Mouse (Mus musculus): ENCODE measurements around the gene Aoc2. TPM values are rescaled to one million over a fixed set of nuclear protein-coding genes. Genes with fewer than 3 reads are reported as not detected.
"Not testable (repeated sequence)": the region's sequence is repeated elsewhere in the genome, so short reads cannot be mapped to it uniquely, and the experiment has no call there.

The Aoc2 gene
- polyA plus RNA-seq, 1 experiment, result not detected

- Histone ChIP-seq H3K27ac (ENCODE audit: insufficient read depth, low read depth, low read length) (no peak overlapping the region), H3K4me1 (ENCODE audit: control insufficient read depth, insufficient read depth, low read length) (no peaks in the 10 kb centered on the region), H3K4me3 (ENCODE audit: insufficient read depth, low read depth, low read length) (no peak overlapping the region)
- TF ChIP-seq CTCF (IDR thresholded peaks at IDR 0.05; ENCODE audit: insufficient read depth, low read depth, low read length) (no peak), POLR2A (IDR thresholded peaks at IDR 0.05; ENCODE audit: insufficient read depth, low read depth, low read length) (no peak)
- WGBS, result 58% methylated on average over 3 of the region's 3 CpGs
Measured at GRCm38 (mm10) chr11:101360651-101361113, 35.8 kb downstream of the Aoc2 start.

DNA sequence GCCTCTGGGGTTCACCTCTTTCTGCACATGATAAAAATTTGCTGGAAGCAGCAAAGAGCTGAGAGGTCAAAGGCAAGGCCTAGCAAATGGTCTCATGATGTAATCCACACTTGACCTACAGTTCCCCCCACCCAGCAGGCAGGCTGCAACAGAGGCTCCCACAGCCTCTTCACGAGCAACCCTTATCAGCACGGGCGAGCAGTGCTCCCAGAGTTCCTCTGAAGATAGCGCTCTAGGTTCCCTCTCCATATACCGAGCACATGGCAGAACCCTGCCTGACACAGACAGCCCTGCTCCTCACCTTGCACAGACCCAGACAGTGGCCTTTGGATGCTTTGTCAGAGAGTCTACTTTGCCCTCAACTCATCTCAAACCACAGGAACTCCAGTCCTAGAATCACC is 39.7 kb downstream of the Aoc2 start:
- TF ChIP-seq CTCF (IDR thresholded peaks at IDR 0.05; ENCODE audit: insufficient read depth, low read depth, low read length), result no peak
- no peak for TF ChIP-seq POLR2A (IDR thresholded peaks at IDR 0.05; ENCODE audit: insufficient read depth, low read depth, low read length)
- WGBS, result 91% methylated on average over 5 of the region's 5 CpGs
- no peaks in the 10 kb centered on the region for H3K4me1 ChIP-seq (ENCODE audit: control insufficient read depth, insufficient read depth, low read length)
- H3K27ac ChIP-seq (ENCODE audit: insufficient read depth, low read depth, low read length), result no peak overlapping the region
- no peak overlapping the region for H3K4me3 ChIP-seq (ENCODE audit: insufficient read depth, low read depth, low read length)

DNA sequence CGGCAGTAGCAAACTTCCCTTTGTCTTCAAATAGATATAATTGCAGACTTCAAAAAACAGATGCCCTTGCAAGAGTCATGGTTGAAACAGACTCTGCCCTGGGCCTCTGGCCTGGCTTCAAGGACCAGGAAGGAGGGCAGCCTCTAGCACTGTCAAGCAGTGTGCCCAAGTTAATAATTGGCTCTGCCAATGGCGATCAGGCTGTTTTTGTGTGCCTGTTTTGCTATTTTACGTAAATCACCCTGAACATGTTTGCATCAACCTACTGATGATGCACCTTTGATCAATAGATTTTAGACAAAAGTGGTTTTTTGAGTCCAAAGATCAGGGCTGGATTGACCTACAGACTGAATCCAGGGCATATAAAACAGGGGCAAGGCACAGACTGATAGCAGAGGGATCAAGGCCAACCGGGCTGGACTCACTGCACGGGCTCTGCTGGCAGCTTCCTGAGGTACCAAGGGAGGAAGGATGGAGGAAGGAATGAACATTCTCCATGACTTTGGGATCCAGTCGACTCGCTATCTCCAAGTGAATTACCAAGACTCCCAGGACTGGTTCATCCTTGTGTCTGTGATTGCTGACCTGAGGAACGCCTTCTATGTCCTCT is 42.6 kb downstream of the Aoc2 start, which contains the start of gene G6pc:
Gene G6pc, plus strand, starts transcription at position 236 of the 610 bp plus-strand sequence.
- Histone ChIP-seq H3K4me1 (ENCODE audit: control insufficient read depth, insufficient read depth, low read length) (no peaks in the 10 kb centered on the region), H3K4me3 (ENCODE audit: insufficient read depth, low read depth, low read length) (no peak within 1 kb of the TSS), H3K27ac (ENCODE audit: insufficient read depth, low read depth, low read length) (no peak within 1 kb of the TSS)
- no peak for TF ChIP-seq CTCF (IDR thresholded peaks at IDR 0.05; ENCODE audit: insufficient read depth, low read depth, low read length)
- no peak for TF ChIP-seq POLR2A (IDR thresholded peaks at IDR 0.05; ENCODE audit: insufficient read depth, low read depth, low read length)
- WGBS, result 85% methylated on average over 8 of the region's 8 CpGs

- Histone ChIP-seq H3K4me3 (ENCODE audit: insufficient read depth, low read depth, low read length) (no peak overlapping the region), H3K4me1 (ENCODE audit: control insufficient read depth, insufficient read depth, low read length) (no peaks in the 10 kb centered on the region), H3K27ac (ENCODE audit: insufficient read depth, low read depth, low read length) (no peak overlapping the region)
- TF ChIP-seq POLR2A (IDR thresholded peaks at IDR 0.05; ENCODE audit: insufficient read depth, low read depth, low read length) (no peak), CTCF (IDR thresholded peaks at IDR 0.05; ENCODE audit: insufficient read depth, low read depth, low read length) (no peak)
- WGBS, result 74% methylated on average over 5 of the region's 5 CpGs
Measured at GRCm38 (mm10) chr11:101370141-101370540, 45.3 kb downstream of the Aoc2 start.

- H3K27ac ChIP-seq (ENCODE audit: insufficient read depth, low read depth, low read length), result no peak overlapping the region
- 55% methylated on average over 7 of the region's 7 CpGs for WGBS
- no peak for TF ChIP-seq POLR2A (IDR thresholded peaks at IDR 0.05; ENCODE audit: insufficient read depth, low read depth, low read length)
- TF ChIP-seq CTCF (IDR thresholded peaks at IDR 0.05; ENCODE audit: insufficient read depth, low read depth, low read length), result no peak
- H3K4me1 ChIP-seq (ENCODE audit: control insufficient read depth, insufficient read depth, low read length), result no peaks in the 10 kb centered on the region
- no peak overlapping the region for H3K4me3 ChIP-seq (ENCODE audit: insufficient read depth, low read depth, low read length)
Measured at GRCm38 (mm10) chr11:101374421-101374938, 49.6 kb downstream of the Aoc2 start.

- H3K4me3 ChIP-seq (ENCODE audit: insufficient read depth, low read depth, low read length); H3K27ac ChIP-seq (ENCODE audit: insufficient read depth, low read depth, low read length); H3K4me1 ChIP-seq (ENCODE audit: control insufficient read depth, insufficient read depth, low read length): not testable (repeated sequence)
- 92% methylated on average over 8 of the region's 8 CpGs for WGBS
Measured at GRCm38 (mm10) chr11:101378196-101378595, 53.3 kb downstream of the Aoc2 start.

- H3K4me3 ChIP-seq (ENCODE audit: insufficient read depth, low read depth, low read length), result no peak overlapping the region
- WGBS, result 84% methylated on average over 6 of the region's 6 CpGs
Measured at GRCm38 (mm10) chr11:101378926-101379325, 54.1 kb downstream of the Aoc2 start.

More at GRCm38 (mm10) chr11:101378926-101379325, 54.1 kb downstream of the Aoc2 start:
- no peak for TF ChIP-seq CTCF (IDR thresholded peaks at IDR 0.05; ENCODE audit: insufficient read depth, low read depth, low read length)
- TF ChIP-seq POLR2A (IDR thresholded peaks at IDR 0.05; ENCODE audit: insufficient read depth, low read depth, low read length), result no peak
- Histone ChIP-seq H3K4me1 (ENCODE audit: control insufficient read depth, insufficient read depth, low read length) (no peaks in the 10 kb centered on the region), H3K27ac (ENCODE audit: insufficient read depth, low read depth, low read length) (no peak overlapping the region)

Other genes with a start within 250 kb of the Aoc2 start
- gene Hsd17b1, start 246.7 kb upstream of the Aoc2 start, polyA plus RNA-seq (2012; ENCODE audit: insufficient read depth, insufficient read length, low replicate concordance, missing spikeins), result not detected in 2 replicates
- not detected in 2 replicates for gene Coasy, start 242.5 kb upstream of the Aoc2 start, polyA plus RNA-seq (2012; ENCODE audit: insufficient read depth, insufficient read length, low replicate concordance, missing spikeins)
- not detected in 2 replicates for gene Mlx, start 237.8 kb upstream of the Aoc2 start, polyA plus RNA-seq (2012; ENCODE audit: insufficient read depth, insufficient read length, low replicate concordance, missing spikeins)
- not detected in 2 replicates for gene Psmc3ip, start 229.6 kb upstream of the Aoc2 start, polyA plus RNA-seq (2012; ENCODE audit: insufficient read depth, insufficient read length, low replicate concordance, missing spikeins)
- gene Retreg3, start 205.2 kb upstream of the Aoc2 start, polyA plus RNA-seq (2012; ENCODE audit: insufficient read depth, insufficient read length, low replicate concordance, missing spikeins), result not detected in 2 replicates
- gene Tubg1, start 205.1 kb upstream of the Aoc2 start, polyA plus RNA-seq (2012; ENCODE audit: insufficient read depth, insufficient read length, low replicate concordance, missing spikeins), result not detected in 2 replicates
- not detected in 2 replicates for gene Tubg2, start 169.2 kb upstream of the Aoc2 start, polyA plus RNA-seq (2012; ENCODE audit: insufficient read depth, insufficient read length, low replicate concordance, missing spikeins)
- not detected in 2 replicates for gene Cntnap1, start 154.5 kb upstream of the Aoc2 start, polyA plus RNA-seq (2012; ENCODE audit: insufficient read depth, insufficient read length, low replicate concordance, missing spikeins)
- not detected in 2 replicates for gene Plekhh3, start 153.7 kb upstream of the Aoc2 start, polyA plus RNA-seq (2012; ENCODE audit: insufficient read depth, insufficient read length, low replicate concordance, missing spikeins)
- gene Ccr10, start 149.6 kb upstream of the Aoc2 start, polyA plus RNA-seq (2012; ENCODE audit: insufficient read depth, insufficient read length, low replicate concordance, missing spikeins), result not detected in 2 replicates
- gene Ezh1, start 98.6 kb upstream of the Aoc2 start, polyA plus RNA-seq (2012; ENCODE audit: insufficient read depth, insufficient read length, low replicate concordance, missing spikeins), result not detected in 2 replicates
- not detected in 2 replicates for gene Ramp2, start 79.0 kb upstream of the Aoc2 start, polyA plus RNA-seq (2012; ENCODE audit: insufficient read depth, insufficient read length, low replicate concordance, missing spikeins)
- not detected in 2 replicates for gene Vps25, start 71.4 kb upstream of the Aoc2 start, polyA plus RNA-seq (2012; ENCODE audit: insufficient read depth, insufficient read length, low replicate concordance, missing spikeins)
- not detected in 2 replicates for gene Wnk4, start 64.5 kb upstream of the Aoc2 start, polyA plus RNA-seq (2012; ENCODE audit: insufficient read depth, insufficient read length, low replicate concordance, missing spikeins)
- gene Cntd1, start 46.1 kb upstream of the Aoc2 start, polyA plus RNA-seq (2012; ENCODE audit: insufficient read depth, insufficient read length, low replicate concordance, missing spikeins), result not detected in 2 replicates
- gene Coa3, start 45.9 kb upstream of the Aoc2 start, polyA plus RNA-seq (2012; ENCODE audit: insufficient read depth, insufficient read length, low replicate concordance, missing spikeins), result not detected in 2 replicates
- not detected in 2 replicates for gene Becn1, start 22.8 kb upstream of the Aoc2 start, polyA plus RNA-seq (2012; ENCODE audit: insufficient read depth, insufficient read length, low replicate concordance, missing spikeins)
- gene Psme3, start 8.8 kb upstream of the Aoc2 start, polyA plus RNA-seq (2012; ENCODE audit: insufficient read depth, insufficient read length, low replicate concordance, missing spikeins), result 706 TPM in 1 of 2 replicates, not detected in the other
- gene Aoc3, start 5.5 kb downstream of the Aoc2 start, polyA plus RNA-seq (2012; ENCODE audit: insufficient read depth, insufficient read length, low replicate concordance, missing spikeins), result not detected in 2 replicates
- not detected in 2 replicates for gene G6pc, start 42.5 kb downstream of the Aoc2 start, polyA plus RNA-seq (2012; ENCODE audit: insufficient read depth, insufficient read length, low replicate concordance, missing spikeins)
- gene Aarsd1, start 92.6 kb downstream of the Aoc2 start, polyA plus RNA-seq (2012; ENCODE audit: insufficient read depth, insufficient read length, low replicate concordance, missing spikeins), result not detected in 2 replicates
- gene Gm27029, start 99.7 kb downstream of the Aoc2 start, polyA plus RNA-seq (2012; ENCODE audit: insufficient read depth, insufficient read length, low replicate concordance, missing spikeins), result not detected in 2 replicates
- not detected in 2 replicates for gene Rundc1, start 100.0 kb downstream of the Aoc2 start, polyA plus RNA-seq (2012; ENCODE audit: insufficient read depth, insufficient read length, low replicate concordance, missing spikeins)
- gene Ptges3l, start 100.3 kb downstream of the Aoc2 start, polyA plus RNA-seq (2012; ENCODE audit: insufficient read depth, insufficient read length, low replicate concordance, missing spikeins), result not detected in 2 replicates
- gene Rpl27, start 117.2 kb downstream of the Aoc2 start, polyA plus RNA-seq (2012; ENCODE audit: insufficient read depth, insufficient read length, low replicate concordance, missing spikeins), result not detected in 2 replicates
- not detected in 2 replicates for gene Ifi35, start 123.3 kb downstream of the Aoc2 start, polyA plus RNA-seq (2012; ENCODE audit: insufficient read depth, insufficient read length, low replicate concordance, missing spikeins)
- 335 TPM in 1 of 2 replicates, not detected in the other for gene Rnd2, start 139.9 kb downstream of the Aoc2 start, polyA plus RNA-seq (2012; ENCODE audit: insufficient read depth, insufficient read length, low replicate concordance, missing spikeins)
- not detected in 2 replicates for gene Vat1, start 141.2 kb downstream of the Aoc2 start, polyA plus RNA-seq (2012; ENCODE audit: insufficient read depth, insufficient read length, low replicate concordance, missing spikeins)
- not detected in 2 replicates for gene Brca1, start 226.9 kb downstream of the Aoc2 start, polyA plus RNA-seq (2012; ENCODE audit: insufficient read depth, insufficient read length, low replicate concordance, missing spikeins)
- gene Nbr1, start 227.1 kb downstream of the Aoc2 start, polyA plus RNA-seq (2012; ENCODE audit: insufficient read depth, insufficient read length, low replicate concordance, missing spikeins), result not detected in 2 replicates